Mouse (Mus musculus) kidney, adult 2 months (tissue): ENCODE measurements around the gene Efcab2.
A peak's percentile ranks its signal among the peaks of the same experiment; 100 is the strongest.

ENCODE experiments used
- CTCF ChIP-seq: fragments of 200-500 bp; conservative IDR thresholded peaks from 2 replicates; pipeline ENCODE4 v1.5.1; 2011; ENCODE audit warnings: low read depth, mild to moderate bottlenecking, control low read depth, low read length, moderate library complexity, mixed read lengths; ENCODE audit not compliant: insufficient read depth, insufficient read length
- POLR2A ChIP-seq: fragments of 200-500 bp; IDR thresholded peaks from one replicate; pipeline ENCODE4 v1.6.1; 2011; ENCODE audit warnings: low read depth, low read length, control low read depth

DNA sequence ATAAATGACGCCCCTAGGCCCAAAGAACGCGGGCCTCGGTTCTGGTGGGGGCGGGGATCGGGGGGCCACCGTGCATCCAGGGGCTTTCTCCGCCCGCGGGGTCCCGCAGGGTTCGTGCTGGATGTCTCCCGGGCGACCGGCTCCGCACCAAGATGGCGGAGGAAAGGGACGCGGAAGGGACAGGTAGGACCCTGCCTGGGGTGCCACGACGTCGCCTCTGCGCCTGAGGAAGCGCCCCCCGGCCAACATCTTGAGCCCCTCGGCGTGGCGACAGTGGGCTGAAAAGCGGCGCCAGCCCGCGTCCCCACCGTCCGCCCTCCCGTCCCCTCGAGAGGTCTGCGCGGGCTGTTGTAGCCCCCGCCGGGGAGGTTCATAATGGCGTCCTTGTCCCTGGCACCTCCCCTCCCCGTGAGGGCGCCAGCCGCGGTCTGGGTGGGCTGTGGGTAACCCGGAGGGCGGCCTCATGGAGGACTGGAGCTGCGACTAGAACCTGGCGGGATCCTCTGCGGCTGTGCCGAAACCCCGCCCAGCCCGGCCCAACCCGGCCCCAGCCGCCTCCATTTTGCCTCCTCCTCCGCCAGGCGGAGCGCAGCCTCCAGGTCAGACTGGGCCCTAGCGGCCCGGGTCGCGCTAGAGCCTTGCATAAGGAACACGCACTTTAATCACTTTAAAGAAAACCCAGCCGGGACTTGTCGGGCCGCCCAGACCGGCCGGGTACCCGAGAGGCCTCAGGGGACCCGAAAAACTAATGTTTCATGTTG is at the start of gene Efcab2:
- peak; percentile 43 for TF ChIP-seq CTCF
- TF ChIP-seq POLR2A = peak; percentile 90
